Mouse (Mus musculus) hindbrain, embryonic 13.5 days (tissue): Measurements from ENCODE around the gene Shroom1. TPM values are rescaled to one million over a fixed set of nuclear protein-coding genes. Genes with fewer than 3 reads are reported as not detected.

Source experiments
- ATAC-seq: fragments of 200-750 bp; cut with Nextera tagmentation; 2 replicates; pipeline ENCODE4 v1.8.0; 2017; ENCODE audit warnings: moderate TSS enrichment; ENCODE audit not compliant: low FRiP score
- H3K27ac ChIP-seq: fragments of 300-500 bp; sonication (generic); 2 replicates; pipeline ENCODE4 v1.5.1; 2015; ENCODE audit warnings: inconsistent platforms, mild to moderate bottlenecking, moderate library complexity
- H3K27me3 ChIP-seq: fragments of 300-500 bp; sonication (generic); 2 replicates; pipeline ENCODE4 v1.6.1; 2015; ENCODE audit warnings: mild to moderate bottlenecking, inconsistent platforms
- H3K36me3 ChIP-seq: fragments of 300-500 bp; sonication (generic); 2 replicates; pipeline ENCODE4 v1.6.1; 2015; ENCODE audit warnings: mild to moderate bottlenecking, inconsistent platforms
- H3K4me1 ChIP-seq: fragments of 300-500 bp; sonication (generic); replicated peaks from 2 replicates; pipeline ENCODE4 v1.6.1; 2015; ENCODE audit warnings: inconsistent platforms
- H3K4me2 ChIP-seq: fragments of 300-500 bp; sonication (generic); 2 replicates; pipeline ENCODE4 v1.6.1; 2015; ENCODE audit warnings: inconsistent platforms, mild to moderate bottlenecking, moderate library complexity
- H3K4me3 ChIP-seq: fragments of 300-500 bp; sonication (generic); 2 replicates; pipeline ENCODE4 v1.5.1; 2015; ENCODE audit warnings: mild to moderate bottlenecking, inconsistent platforms
- H3K9ac ChIP-seq: fragments of 300-500 bp; sonication (generic); 2 replicates; pipeline ENCODE4 v1.6.1; 2015; ENCODE audit warnings: mild to moderate bottlenecking, inconsistent platforms
- H3K9me3 ChIP-seq: fragments of 300-500 bp; sonication (generic); 2 replicates; pipeline ENCODE4 v1.6.1; 2016; ENCODE audit warnings: inconsistent platforms
- WGBS: fragments of 180-500 bp; shearing (Covaris S2); methylation state at CpG from one replicate; pipeline ENCODE4 v1.1.7; 2015; 5-methylcytosine and 5-hydroxymethylcytosine counted together
- polyA plus RNA-seq: library from polyadenylated mRNA; unstranded; fragments of >200 nt; fragmentation: Nextera tagmentation; extraction: Ambion mirVana; gene quantifications from 2 replicates; pipeline ENCODE4 v1.2.1, GENCODE M21; 2015

Shroom1 gene
- polyA plus RNA-seq, 1 experiment from 2014 or later: 2.5 TPM

DNA sequence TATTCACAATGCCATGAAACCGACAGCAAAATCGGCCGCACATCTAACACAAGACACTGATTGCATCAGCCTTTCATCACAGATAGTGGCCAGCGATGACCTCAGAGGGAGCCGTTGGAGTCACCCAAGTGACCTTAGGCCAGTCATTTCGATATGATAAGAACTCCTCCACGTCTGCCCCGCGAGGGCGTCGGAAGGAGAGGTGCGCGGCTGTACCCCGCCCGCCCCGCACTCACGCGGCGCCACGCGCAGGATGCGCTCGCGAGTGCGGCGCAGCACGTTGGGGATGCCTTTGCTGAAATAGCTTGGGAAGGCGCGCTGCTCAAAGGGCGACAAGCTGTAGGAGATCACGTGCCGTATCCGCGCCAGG, 26.7 kb upstream of the Shroom1 start:
- H3K4me1 ChIP-seq: peaks cover 17% of the 10 kb centered on the region
- ATAC-seq: peak; percentile 74; the same call in 1 of the 2 replicates

DNA sequence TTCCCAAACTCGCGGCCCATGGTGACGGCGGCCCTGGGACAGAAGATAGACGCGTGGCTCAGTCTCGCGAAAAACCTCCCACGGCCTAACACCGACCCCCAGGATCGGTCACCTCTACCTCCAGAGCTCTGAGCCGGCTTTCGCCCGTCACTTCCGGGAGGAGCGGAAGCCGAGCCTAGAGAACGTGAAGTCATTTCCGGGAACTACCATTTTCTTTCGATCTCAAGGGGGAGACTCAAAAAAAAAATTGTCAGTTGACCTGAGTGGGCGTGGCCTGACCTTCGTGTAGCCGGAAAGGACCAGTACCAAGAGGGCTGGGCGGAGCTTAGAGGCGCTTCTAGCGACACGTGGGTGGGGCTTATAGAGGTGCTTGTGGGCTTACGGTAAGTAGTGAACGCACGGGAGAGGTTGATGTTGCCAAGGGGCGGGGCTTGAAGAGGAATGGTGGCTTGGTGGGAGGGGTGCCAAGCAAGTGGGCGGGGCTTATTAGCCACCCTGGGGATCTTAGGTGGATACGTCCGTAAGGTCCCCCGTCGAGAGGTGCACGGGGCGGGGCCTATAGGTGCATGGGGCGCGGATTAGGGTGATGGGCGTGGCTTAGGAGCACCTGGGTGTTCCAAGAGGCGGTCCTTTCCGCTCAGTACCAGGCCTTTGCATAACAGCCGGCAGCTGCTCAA, 26.2 kb upstream of the Shroom1 start, which contains the start of the genes Uqcrq and Gdf9:
Gene Uqcrq (minus strand): TSS at position 162 of the 677 bp plus-strand sequence.
Gene Gdf9 (plus strand): TSS at position 354 of the 677 bp plus-strand sequence.
- under 1% methylated on average over 44 of the region's 44 CpGs for WGBS
- peaks cover 13% of the 10 kb centered on the region for H3K36me3 ChIP-seq
- peak within 1 kb of the TSS; percentile 87 for H3K27ac ChIP-seq

More for the DNA sequence above, 26.7 kb upstream of the Shroom1 start:
- Histone ChIP-seq H3K9me3 (no peaks in the 10 kb centered on the region), H3K4me2 (peak overlapping the region; percentile 94), H3K4me3 (peak overlapping the region; percentile 87), H3K27ac (peak overlapping the region; percentile 87), H3K27me3 (no peaks in the 10 kb centered on the region), H3K36me3 (peaks cover 13% of the 10 kb centered on the region), H3K9ac (peak overlapping the region; percentile 92)
- under 1% methylated on average over 34 of the region's 34 CpGs for WGBS

DNA sequence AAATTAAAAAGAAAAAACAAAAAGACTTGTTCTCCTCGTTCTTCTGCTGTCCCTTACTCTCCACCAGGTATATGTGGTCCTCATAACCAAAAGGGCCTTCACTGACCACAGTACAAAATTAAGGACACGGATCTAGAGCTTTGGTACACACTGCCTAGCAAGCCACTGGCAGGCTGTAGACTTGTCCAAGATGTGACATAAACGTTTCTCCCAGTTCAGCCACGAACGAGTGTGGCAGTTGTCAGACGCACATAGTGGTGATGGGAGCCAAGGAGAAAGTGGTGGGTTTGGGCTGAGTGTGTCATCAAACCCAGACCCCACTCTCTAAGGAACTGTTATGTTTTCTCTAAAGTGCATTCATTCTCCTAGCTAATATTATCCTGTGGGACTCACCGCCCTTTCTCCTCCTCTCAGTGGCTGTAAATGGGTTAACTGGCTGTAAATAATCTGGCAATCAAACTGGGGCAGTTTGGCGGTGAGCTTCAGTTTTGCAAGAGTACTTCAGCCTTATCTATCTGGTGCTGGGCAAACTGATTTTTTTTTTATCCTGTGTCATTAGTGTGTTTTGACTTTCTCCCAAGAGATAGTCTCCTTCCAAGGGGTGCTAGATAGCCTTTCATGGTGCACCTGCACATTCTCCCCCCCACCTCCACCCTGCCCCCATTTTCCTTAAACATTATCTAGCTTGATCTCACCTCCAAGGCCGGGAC, 25.5 kb upstream of the Shroom1 start:
- whole genome bisulfite sequencing: 18% methylated on average over 9 of the region's 9 CpGs
- ATAC-seq: peak; percentile 55

More for the DNA sequence above, 26.2 kb upstream of the Shroom1 start, which contains the start of the genes Uqcrq and Gdf9:
- Histone ChIP-seq H3K9me3 (no peaks in the 10 kb centered on the region), H3K9ac (peak within 1 kb of the TSS; percentile 92), H3K4me3 (peak within 1 kb of the TSS; percentile 87), H3K4me2 (peak within 1 kb of the TSS; percentile 94), H3K4me1 (peaks cover 17% of the 10 kb centered on the region), H3K27me3 (no peaks in the 10 kb centered on the region)
- peak; percentile 97 for ATAC-seq

GRCm38 (mm10) chr11:53433057-53433456, 23.9 kb upstream of the Shroom1 start:
- no peak overlapping the region for H3K4me2 ChIP-seq
- H3K4me3 ChIP-seq: no peak overlapping the region
- H3K27ac ChIP-seq: no peak overlapping the region
- no peak overlapping the region for H3K9ac ChIP-seq
- ATAC-seq: no peak
- peaks cover 13% of the 10 kb centered on the region for H3K36me3 ChIP-seq
- H3K27me3 ChIP-seq: no peaks in the 10 kb centered on the region
- H3K4me1 ChIP-seq: peaks cover 17% of the 10 kb centered on the region
- H3K9me3 ChIP-seq: no peaks in the 10 kb centered on the region
- WGBS: 71% methylated on average over 6 of the region's 6 CpGs

More for the DNA sequence above, 25.5 kb upstream of the Shroom1 start:
- H3K9me3 ChIP-seq: no peaks in the 10 kb centered on the region
- H3K9ac ChIP-seq: peak overlapping the region; percentile 40
- peaks cover 17% of the 10 kb centered on the region for H3K4me1 ChIP-seq
- peak overlapping the region; percentile 81 for H3K27ac ChIP-seq
- peak overlapping the region; percentile 94 for H3K4me2 ChIP-seq
- H3K27me3 ChIP-seq: no peaks in the 10 kb centered on the region
- H3K4me3 ChIP-seq: peak overlapping the region; percentile 87
- peaks cover 13% of the 10 kb centered on the region for H3K36me3 ChIP-seq

DNA sequence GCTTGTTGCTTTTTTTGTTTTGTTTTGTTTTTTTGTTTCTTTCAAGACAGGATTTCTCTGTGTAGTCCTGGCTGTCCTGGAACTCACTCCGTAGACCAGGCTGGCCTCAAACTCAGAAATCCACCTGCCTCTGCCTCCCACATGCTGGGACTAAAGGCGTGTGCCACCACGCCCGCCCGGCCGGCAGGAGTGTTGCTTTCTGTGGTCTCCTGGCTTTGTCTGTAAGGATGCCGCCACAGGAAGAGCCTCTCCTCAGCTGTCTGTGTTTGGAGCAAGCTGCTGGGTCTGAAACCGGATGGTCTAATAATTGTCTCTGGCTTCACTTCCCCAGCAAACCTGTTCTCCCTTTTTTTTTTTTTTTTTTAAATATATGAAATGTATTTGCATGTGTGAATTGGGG, 21.5 kb upstream of the Shroom1 start:
- no peak for ATAC-seq
- Histone ChIP-seq H3K27me3 (no peaks in the 10 kb centered on the region), H3K9me3 (no peaks in the 10 kb centered on the region), H3K36me3 (peaks cover 3% of the 10 kb centered on the region; the same call in 1 of the 2 replicates), H3K4me3 (no peak overlapping the region), H3K27ac (no peak overlapping the region), H3K4me2 (no peak overlapping the region), H3K4me1 (peaks cover 6% of the 10 kb centered on the region; the same call in 1 of the 2 replicates), H3K9ac (no peak overlapping the region)
- 88% methylated on average over 8 of the region's 8 CpGs for WGBS

DNA sequence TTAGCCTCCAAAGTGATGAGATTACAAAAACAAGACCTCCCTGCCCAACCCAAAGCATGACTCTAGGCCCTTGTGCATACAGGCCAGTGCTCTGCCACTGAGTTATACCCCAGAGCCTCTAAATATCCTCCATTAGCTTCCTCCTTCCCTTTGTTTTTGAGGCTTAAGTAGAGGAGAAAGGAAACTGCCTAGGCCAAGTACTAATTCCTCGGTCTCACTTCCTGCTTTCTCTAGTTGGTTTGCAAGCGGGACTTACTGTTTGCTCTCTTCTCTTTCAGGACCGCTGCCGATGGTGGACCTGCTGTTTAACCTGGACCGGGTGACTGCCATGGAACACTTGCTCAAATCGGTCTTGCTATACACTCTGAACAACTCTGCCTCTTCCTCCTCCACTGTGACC, 20.7 kb upstream of the Shroom1 start:
- no peak overlapping the region for H3K27ac ChIP-seq
- peaks cover 3% of the 10 kb centered on the region; the same call in 1 of the 2 replicates for H3K36me3 ChIP-seq
- H3K27me3 ChIP-seq: no peaks in the 10 kb centered on the region
- H3K4me2 ChIP-seq: no peak overlapping the region
- peaks cover 6% of the 10 kb centered on the region; the same call in 1 of the 2 replicates for H3K4me1 ChIP-seq
- H3K9ac ChIP-seq: no peak overlapping the region
- H3K9me3 ChIP-seq: no peaks in the 10 kb centered on the region
- no peak overlapping the region for H3K4me3 ChIP-seq
- 85% methylated on average over 6 of the region's 6 CpGs for WGBS
- no peak for ATAC-seq

GRCm38 (mm10) chr11:53441921-53442320, 15.1 kb upstream of the Shroom1 start:
- ATAC-seq: no peak
- Histone ChIP-seq H3K36me3 (peaks cover 3% of the 10 kb centered on the region; the same call in 1 of the 2 replicates), H3K9ac (no peak overlapping the region), H3K4me3 (no peak overlapping the region), H3K4me2 (no peak overlapping the region), H3K4me1 (no peaks in the 10 kb centered on the region), H3K27me3 (0 out of 2 replicates have a peak, but pooled peaks cover 3% of the 10 kb centered on the region), H3K9me3 (no peaks in the 10 kb centered on the region), H3K27ac (0 out of 2 replicates have a peak overlapping the region, but pooled peaks have one; percentile 23)
- 63% methylated on average over 12 of the region's 12 CpGs for WGBS

GRCm38 (mm10) chr11:53443861-53444260, 13.1 kb upstream of the Shroom1 start:
- no peak for ATAC-seq
- H3K4me2 ChIP-seq: no peak overlapping the region
- 39% methylated on average over 6 of the region's 6 CpGs for WGBS

GRCm38 (mm10) chr11:53445562-53445961, 11.4 kb upstream of the Shroom1 start:
- H3K4me1 ChIP-seq: no peaks in the 10 kb centered on the region
- 0 out of 2 replicates have a peak overlapping the region, but pooled peaks have one; percentile 8 for H3K9ac ChIP-seq
- H3K36me3 ChIP-seq: no peaks in the 10 kb centered on the region
- no peak overlapping the region for H3K27ac ChIP-seq
- no peaks in the 10 kb centered on the region for H3K9me3 ChIP-seq
- no peak overlapping the region for H3K4me3 ChIP-seq
- H3K4me2 ChIP-seq: no peak overlapping the region
- H3K27me3 ChIP-seq: peaks cover 8% of the 10 kb centered on the region; the same call in 1 of the 2 replicates
- 65% methylated on average over 13 of the region's 13 CpGs for WGBS
- ATAC-seq: no peak

More at GRCm38 (mm10) chr11:53443861-53444260, 13.1 kb upstream of the Shroom1 start:
- Histone ChIP-seq H3K27ac (no peak overlapping the region), H3K9me3 (no peaks in the 10 kb centered on the region), H3K4me3 (no peak overlapping the region), H3K9ac (no peak overlapping the region), H3K4me1 (no peaks in the 10 kb centered on the region), H3K36me3 (no peaks in the 10 kb centered on the region), H3K27me3 (0 out of 2 replicates have a peak, but pooled peaks cover 3% of the 10 kb centered on the region)

DNA sequence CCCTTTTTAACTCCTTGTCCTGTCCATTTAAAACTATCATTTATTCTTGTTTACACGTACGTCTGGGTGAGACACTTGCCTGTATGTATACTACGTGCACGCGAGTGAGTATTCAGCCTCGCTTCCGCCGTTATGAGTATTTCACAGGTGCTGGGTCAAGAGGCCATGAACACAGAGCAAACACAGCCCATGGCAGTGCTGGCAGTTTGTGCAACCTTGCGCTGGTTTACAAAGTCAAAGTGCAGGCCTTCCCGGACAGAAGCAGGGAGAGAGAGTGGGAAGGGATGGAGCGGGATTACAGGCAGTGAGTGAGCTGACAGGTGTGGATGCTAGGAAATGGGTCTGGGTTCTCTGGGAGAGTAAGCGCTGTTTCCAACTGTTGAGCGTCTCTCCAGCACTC, 10.8 kb upstream of the Shroom1 start:
- Histone ChIP-seq H3K36me3 (no peaks in the 10 kb centered on the region), H3K27ac (no peak overlapping the region), H3K4me2 (no peak overlapping the region), H3K4me3 (no peak overlapping the region), H3K4me1 (no peaks in the 10 kb centered on the region), H3K27me3 (peaks cover 11% of the 10 kb centered on the region; the same call in 1 of the 2 replicates), H3K9me3 (no peaks in the 10 kb centered on the region), H3K9ac (0 out of 2 replicates have a peak overlapping the region, but pooled peaks have one; percentile 8)
- WGBS: 90% methylated on average over 13 of the region's 13 CpGs
- ATAC-seq: no peak

- no peaks in the 10 kb centered on the region for H3K9me3 ChIP-seq
- no peak overlapping the region for H3K4me3 ChIP-seq
- ATAC-seq: no peak
- no peak overlapping the region for H3K27ac ChIP-seq
- no peak overlapping the region for H3K4me2 ChIP-seq
- H3K9ac ChIP-seq: no peak overlapping the region
- 87% methylated on average over 8 of the region's 8 CpGs for WGBS
- no peaks in the 10 kb centered on the region for H3K36me3 ChIP-seq
- H3K27me3 ChIP-seq: peaks cover 11% of the 10 kb centered on the region
- no peaks in the 10 kb centered on the region for H3K4me1 ChIP-seq
These were observed 9.0 kb upstream of the Shroom1 start for GRCm38 (mm10) chr11:53447996-53448395.

- Histone ChIP-seq H3K4me3 (no peak overlapping the region), H3K27ac (no peak overlapping the region), H3K9me3 (no peaks in the 10 kb centered on the region), H3K4me1 (no peaks in the 10 kb centered on the region), H3K9ac (no peak overlapping the region), H3K27me3 (peaks cover 11% of the 10 kb centered on the region), H3K4me2 (no peak overlapping the region), H3K36me3 (no peaks in the 10 kb centered on the region)
- WGBS: 97% methylated on average over 1 of the region's 1 CpGs
- no peak for ATAC-seq
These were observed 8.5 kb upstream of the Shroom1 start for GRCm38 (mm10) chr11:53448529-53448928.
